Mouse (Mus musculus): ENCODE results near the gene Rai14. TPM values are rescaled to one million over a fixed set of nuclear protein-coding genes. Genes with fewer than 3 reads are reported as not detected.

Gene Rai14
- 63.5 and 73.5 TPM in 2 replicates for polyA plus RNA-seq (2016; fragmentation: Nextera tagmentation; extraction: Ambion mirVana)

DNA sequence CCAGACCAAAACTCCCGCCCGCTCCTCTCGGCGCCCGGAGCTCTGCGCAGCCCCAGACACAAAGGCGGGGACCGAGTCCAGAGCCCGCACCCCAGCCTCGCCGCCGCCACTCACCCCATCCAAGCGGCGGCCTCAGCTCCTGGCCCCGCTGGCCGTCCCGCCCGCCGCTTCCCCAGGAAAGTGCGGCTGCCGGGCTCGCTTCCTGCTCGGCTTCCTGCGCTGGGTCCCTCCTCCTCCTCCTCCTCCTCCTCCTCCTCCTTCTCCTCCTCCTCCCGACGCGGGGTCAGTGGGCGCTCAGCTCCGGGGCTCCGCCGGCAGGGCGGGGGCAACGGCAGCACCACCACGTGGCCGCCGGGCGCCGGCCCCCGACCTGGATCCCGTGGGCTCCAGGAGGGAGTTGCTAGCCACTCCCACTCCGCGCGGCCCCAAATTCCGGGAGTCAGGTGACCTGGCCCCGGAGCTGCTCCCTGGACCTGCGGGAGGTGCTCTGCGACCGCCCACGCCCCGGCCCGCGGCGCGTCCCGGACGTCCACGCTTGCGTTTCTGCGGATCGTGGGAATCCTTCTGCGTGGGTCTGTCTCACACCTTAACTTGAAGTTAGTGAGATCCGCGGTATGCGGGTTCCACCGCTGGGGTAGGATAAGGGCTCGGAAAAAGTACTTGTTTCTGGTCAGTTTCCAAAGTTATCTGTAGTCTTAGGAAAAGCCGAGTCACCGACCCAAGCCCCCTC is at the start of gene Rai14:
Rai14 (minus strand) TSS at position 216 of the 730 bp plus-strand sequence.
- Histone ChIP-seq H3K27ac (replicated peaks) (peak within 1 kb of the TSS; percentile 98), H3K9me3 (replicated peaks) (0 out of 2 replicates have a peak, but pooled peaks cover 4% of the 10 kb centered on the region), H3K4me3 (peak within 1 kb of the TSS; percentile 94), H3K27me3 (ENCODE audit: low read depth, poor library complexity, severe bottlenecking) (no peaks in the 10 kb centered on the region), H3K36me3 (peaks cover 17% of the 10 kb centered on the region), H3K4me1 (peaks cover 49% of the 10 kb centered on the region)
- WGBS: under 1% methylated on average over 57 of the region's 68 CpGs
- DNase-seq (ENCODE audit: low spot score): peak; percentile 83

DNA sequence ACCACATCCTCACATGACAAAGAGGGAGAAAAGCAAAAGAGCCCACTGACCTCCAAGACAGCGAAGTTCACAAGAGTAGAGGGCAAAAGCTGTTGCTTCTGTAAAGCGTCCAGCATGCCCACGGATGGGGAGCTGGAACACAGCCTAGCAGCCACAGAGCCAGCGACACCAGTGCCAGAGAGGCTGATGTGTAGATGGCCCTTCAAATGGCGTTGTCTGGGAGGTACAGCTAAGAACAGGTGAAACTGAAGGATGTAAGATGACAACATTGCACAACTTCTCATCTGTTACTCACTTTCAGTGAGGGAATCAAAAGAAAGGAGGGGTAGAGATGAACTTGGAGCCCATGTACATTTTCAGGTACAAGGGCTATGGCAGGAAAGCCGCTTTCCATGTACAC is 47.0 kb upstream of the Rai14 start:
- H3K9me3 ChIP-seq (replicated peaks): no peaks in the 10 kb centered on the region
- no peaks in the 10 kb centered on the region for H3K4me1 ChIP-seq
- H3K27ac ChIP-seq (replicated peaks): no peak overlapping the region
- no peak overlapping the region for H3K4me3 ChIP-seq
- H3K27me3 ChIP-seq (ENCODE audit: low read depth, poor library complexity, severe bottlenecking): no peaks in the 10 kb centered on the region
- WGBS: 92% methylated on average over 6 of the region's 6 CpGs
- DNase-seq (ENCODE audit: low spot score): no peak
- H3K36me3 ChIP-seq: no peaks in the 10 kb centered on the region

DNA sequence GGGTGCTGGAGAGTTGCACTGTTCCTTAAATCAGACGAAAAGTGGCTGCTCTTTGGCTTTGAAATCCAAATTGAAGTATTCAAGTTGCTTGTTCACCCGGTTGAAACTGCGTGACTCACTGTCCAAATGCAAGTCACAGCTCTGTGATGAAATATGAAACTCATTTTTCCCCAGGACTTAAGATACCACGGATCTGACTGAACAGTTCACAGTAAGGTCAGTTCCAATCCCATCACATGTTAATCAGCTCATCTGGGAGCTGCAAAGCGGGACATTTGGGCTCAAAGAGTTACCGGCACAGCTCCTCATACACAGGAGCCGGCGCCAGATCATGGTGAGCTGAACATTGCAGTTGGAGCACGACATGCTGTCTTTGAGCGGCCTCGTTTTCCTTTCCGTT is 45.6 kb upstream of the Rai14 start:
- Histone ChIP-seq H3K27ac (replicated peaks) (no peak overlapping the region), H3K36me3 (no peaks in the 10 kb centered on the region), H3K4me3 (no peak overlapping the region), H3K4me1 (no peaks in the 10 kb centered on the region), H3K27me3 (ENCODE audit: low read depth, poor library complexity, severe bottlenecking) (no peaks in the 10 kb centered on the region), H3K9me3 (replicated peaks) (no peaks in the 10 kb centered on the region)
- no peak for DNase-seq (ENCODE audit: low spot score)
- 91% methylated on average over 12 of the region's 12 CpGs for WGBS

DNA sequence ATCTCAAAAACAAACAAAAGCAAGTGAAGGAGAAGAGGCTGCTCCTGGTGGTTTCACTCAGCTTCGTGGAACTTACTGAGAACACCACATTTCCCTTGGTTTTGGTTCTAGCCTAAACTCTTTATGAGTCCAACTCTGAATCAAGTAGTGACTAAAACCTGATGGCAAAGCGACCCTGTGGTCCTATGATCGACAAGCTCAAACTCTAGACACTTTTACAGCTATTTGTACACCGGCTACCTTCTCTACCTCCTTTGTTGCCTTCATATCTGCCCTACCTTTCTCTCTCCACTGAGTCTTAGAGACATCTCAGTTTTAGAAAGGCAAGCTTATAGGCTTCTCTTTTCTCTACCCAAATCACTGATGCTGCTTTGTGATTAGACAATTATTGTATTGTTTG is 45.0 kb upstream of the Rai14 start:
- no peaks in the 10 kb centered on the region for H3K9me3 ChIP-seq (replicated peaks)
- no peaks in the 10 kb centered on the region for H3K36me3 ChIP-seq
- H3K27me3 ChIP-seq (ENCODE audit: low read depth, poor library complexity, severe bottlenecking): no peaks in the 10 kb centered on the region
- H3K27ac ChIP-seq (replicated peaks): no peak overlapping the region
- 90% methylated on average over 4 of the region's 4 CpGs for WGBS
- H3K4me3 ChIP-seq: no peak overlapping the region
- H3K4me1 ChIP-seq: no peaks in the 10 kb centered on the region
- no peak for DNase-seq (ENCODE audit: low spot score)

DNA sequence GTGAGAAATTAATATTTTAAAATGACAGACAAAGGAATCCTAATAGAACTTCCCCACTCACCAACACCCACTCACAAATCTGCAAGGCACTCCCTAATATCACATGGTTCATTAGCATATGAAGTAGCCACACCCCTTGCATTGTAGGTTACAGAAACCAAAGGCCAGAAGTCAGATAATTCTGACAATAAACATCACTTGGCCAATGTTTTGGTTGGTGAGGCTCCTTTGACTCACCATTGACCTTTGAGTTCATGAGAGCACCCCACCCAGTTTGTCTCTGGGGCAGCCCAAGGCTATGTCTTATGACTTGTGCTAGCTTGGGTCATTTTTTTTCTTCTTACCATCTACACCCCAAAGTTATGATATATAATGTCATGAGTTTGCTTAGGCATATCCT is 44.4 kb upstream of the Rai14 start:
- no peak for DNase-seq (ENCODE audit: low spot score)
- Histone ChIP-seq H3K27me3 (ENCODE audit: low read depth, poor library complexity, severe bottlenecking) (no peaks in the 10 kb centered on the region), H3K27ac (replicated peaks) (no peak overlapping the region), H3K36me3 (no peaks in the 10 kb centered on the region), H3K4me3 (no peak overlapping the region), H3K9me3 (replicated peaks) (no peaks in the 10 kb centered on the region), H3K4me1 (no peaks in the 10 kb centered on the region)

DNA sequence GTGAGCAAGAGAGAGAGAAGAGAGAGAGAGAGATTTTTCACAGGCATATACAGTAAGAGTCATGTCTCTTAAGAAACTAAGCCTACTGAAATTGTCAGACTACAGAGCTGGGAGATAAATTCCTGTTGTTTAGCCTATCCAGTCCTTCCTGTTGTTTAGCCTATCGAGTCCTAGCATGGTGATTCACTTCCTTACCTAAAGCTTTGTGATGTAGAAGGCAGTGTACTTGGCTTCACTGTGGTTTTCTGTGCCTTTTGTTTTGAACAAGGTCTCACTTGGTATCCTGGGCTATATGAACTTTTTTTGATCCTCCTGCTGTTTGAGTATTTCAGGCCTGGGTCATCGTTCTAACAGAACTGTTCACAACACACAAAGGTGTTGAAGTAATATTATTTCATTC is 36.7 kb upstream of the Rai14 start:
- no peak overlapping the region for H3K4me3 ChIP-seq
- no peaks in the 10 kb centered on the region for H3K9me3 ChIP-seq (replicated peaks)
- no peak overlapping the region for H3K27ac ChIP-seq (replicated peaks)
- WGBS: 85% methylated on average over 2 of the region's 2 CpGs
- no peaks in the 10 kb centered on the region for H3K36me3 ChIP-seq
- no peaks in the 10 kb centered on the region for H3K27me3 ChIP-seq (ENCODE audit: low read depth, poor library complexity, severe bottlenecking)
- no peak for DNase-seq (ENCODE audit: low spot score)
- peaks cover 26% of the 10 kb centered on the region for H3K4me1 ChIP-seq

DNA sequence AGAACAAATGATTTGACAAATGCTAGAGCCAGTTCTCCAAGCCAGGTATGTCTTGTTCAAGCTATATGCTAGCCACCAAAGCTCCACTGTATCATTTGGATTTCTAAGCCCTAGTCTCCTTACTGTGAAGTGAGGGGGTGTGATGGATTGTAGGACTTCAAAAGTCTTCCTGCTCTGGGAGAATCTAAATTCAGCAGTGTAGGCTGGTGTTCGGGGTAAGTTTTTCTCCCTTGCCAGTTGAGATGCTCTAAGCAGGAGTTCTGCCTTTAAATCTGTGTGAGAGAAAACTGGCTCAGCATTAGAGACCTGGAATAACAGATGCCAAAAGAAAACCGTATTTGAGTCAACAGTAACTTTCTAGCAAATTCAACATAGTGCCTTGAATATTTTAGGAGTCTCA is 35.9 kb upstream of the Rai14 start:
- no peak for DNase-seq (ENCODE audit: low spot score)
- Histone ChIP-seq H3K27ac (replicated peaks) (no peak overlapping the region), H3K9me3 (replicated peaks) (no peaks in the 10 kb centered on the region), H3K4me3 (no peak overlapping the region), H3K36me3 (no peaks in the 10 kb centered on the region), H3K27me3 (ENCODE audit: low read depth, poor library complexity, severe bottlenecking) (no peaks in the 10 kb centered on the region), H3K4me1 (peaks cover 34% of the 10 kb centered on the region)
- WGBS: 87% methylated on average over 2 of the region's 2 CpGs

DNA sequence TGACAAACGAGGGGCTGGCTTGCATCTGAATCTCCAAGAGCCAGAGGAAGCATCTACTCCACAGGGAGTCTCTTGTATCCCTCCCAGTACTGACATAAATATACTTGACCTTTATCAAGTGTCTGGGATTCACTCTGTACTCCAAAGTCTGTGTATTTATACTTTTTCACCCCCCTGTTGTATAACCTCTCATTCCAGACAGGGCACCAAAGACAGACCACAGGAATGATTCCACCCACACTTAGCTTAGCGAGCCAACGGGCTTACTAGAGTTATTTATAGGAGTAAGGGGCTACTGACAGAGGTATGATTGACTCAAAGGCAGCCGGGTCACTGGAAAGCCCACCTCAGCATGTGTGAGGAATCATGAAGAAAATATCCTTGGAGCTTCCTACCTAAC is 35.3 kb upstream of the Rai14 start:
- H3K9me3 ChIP-seq (replicated peaks): no peaks in the 10 kb centered on the region
- WGBS: 85% methylated on average over 4 of the region's 4 CpGs
- H3K4me1 ChIP-seq: peaks cover 34% of the 10 kb centered on the region
- no peak for DNase-seq (ENCODE audit: low spot score)
- no peak overlapping the region for H3K4me3 ChIP-seq
- no peaks in the 10 kb centered on the region for H3K27me3 ChIP-seq (ENCODE audit: low read depth, poor library complexity, severe bottlenecking)
- H3K36me3 ChIP-seq: no peaks in the 10 kb centered on the region
- no peak overlapping the region for H3K27ac ChIP-seq (replicated peaks)

DNA sequence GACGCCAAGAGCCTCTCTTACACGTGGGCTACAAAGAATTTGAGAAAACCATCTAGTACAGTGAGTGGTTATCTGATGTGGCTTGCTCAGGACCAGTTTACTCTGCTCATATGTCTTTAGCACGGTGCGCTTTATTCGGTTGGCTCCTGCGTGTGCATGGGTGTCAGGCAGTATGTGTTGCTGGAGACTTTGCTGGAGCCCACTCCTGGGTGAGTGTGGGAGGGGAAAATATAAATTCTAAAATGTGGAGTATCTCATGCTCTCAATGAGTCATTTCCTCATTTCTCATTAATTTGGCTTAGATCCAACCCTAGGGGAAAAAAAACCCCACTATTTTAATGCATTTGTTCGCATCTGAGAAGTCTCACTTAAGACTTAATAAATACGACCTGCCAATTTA is 33.2 kb upstream of the Rai14 start:
- H3K4me3 ChIP-seq: 0 out of 2 replicates have a peak overlapping the region, but pooled peaks have one; percentile 15
- DNase-seq (ENCODE audit: low spot score): no peak
- H3K9me3 ChIP-seq (replicated peaks): no peaks in the 10 kb centered on the region
- peaks cover 37% of the 10 kb centered on the region for H3K4me1 ChIP-seq
- H3K27ac ChIP-seq (replicated peaks): peak overlapping the region; percentile 81
- 56% methylated on average over 8 of the region's 8 CpGs for WGBS
- no peaks in the 10 kb centered on the region for H3K27me3 ChIP-seq (ENCODE audit: low read depth, poor library complexity, severe bottlenecking)
- no peaks in the 10 kb centered on the region for H3K36me3 ChIP-seq

DNA sequence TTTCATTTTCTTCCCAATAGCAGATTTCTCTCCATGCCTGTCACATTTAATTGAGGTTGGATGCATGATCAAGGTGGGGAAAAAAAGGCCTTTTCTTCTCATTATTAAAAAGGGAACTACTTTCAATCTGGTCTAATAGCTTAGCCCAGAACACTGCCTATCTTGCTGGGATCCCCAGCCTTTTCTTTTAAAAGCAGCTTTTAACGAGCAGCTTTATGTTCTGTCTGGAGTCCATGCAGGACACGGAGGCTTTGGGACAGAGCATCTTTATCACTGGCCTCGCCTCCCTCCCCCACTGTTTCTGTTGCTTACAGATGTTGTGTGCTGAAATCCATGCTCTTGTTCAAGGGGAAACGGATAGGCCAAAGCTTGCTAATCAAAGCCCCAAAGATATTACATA is 32.8 kb upstream of the Rai14 start:
- Histone ChIP-seq H3K27me3 (ENCODE audit: low read depth, poor library complexity, severe bottlenecking) (no peaks in the 10 kb centered on the region), H3K9me3 (replicated peaks) (no peaks in the 10 kb centered on the region), H3K27ac (replicated peaks) (peak overlapping the region; percentile 81), H3K4me1 (peaks cover 38% of the 10 kb centered on the region), H3K36me3 (no peaks in the 10 kb centered on the region), H3K4me3 (0 out of 2 replicates have a peak overlapping the region, but pooled peaks have one; percentile 15)
- DNase-seq (ENCODE audit: low spot score): peak; percentile 56
- WGBS: 14% methylated on average over 4 of the region's 4 CpGs

DNA sequence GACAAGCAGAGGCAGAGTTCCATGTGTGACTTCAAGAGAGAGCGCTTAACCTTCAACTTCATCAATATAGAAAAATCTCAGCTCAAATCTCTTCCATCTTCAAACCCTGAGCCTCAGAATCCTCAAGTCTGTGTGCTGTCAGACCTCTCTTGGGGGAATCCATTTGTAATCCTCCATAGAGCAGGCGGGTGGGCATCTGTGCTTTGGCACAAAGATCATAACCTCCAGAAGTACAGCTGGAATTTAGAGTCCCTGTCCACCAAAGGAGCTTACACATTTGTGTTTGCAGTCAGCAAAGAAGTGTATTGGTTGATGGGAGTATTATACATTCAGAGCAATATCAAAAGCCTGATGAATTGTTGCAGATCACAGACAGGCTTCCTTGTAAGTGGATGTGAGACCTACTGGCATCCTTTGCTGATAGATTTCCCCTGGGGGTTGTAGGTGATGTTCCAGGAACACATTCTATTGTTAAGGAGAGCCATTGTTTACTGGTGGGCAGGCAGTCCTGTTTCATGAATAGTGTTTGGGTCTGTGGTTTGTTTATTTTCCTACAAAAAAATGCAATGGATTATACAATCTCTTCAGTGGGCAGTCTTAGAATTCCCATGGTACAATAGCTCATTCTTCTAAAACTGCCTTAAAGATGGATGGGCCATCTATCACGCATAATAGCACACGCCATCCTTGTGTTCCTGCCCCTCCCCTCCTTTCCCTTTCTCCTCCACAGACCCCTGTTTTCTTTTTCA is 32.1 kb upstream of the Rai14 start:
- 47% methylated on average over 4 of the region's 4 CpGs for WGBS
- peak; percentile 17 for DNase-seq (ENCODE audit: low spot score)
- peak overlapping the region; percentile 81 for H3K27ac ChIP-seq (replicated peaks)

DNA sequence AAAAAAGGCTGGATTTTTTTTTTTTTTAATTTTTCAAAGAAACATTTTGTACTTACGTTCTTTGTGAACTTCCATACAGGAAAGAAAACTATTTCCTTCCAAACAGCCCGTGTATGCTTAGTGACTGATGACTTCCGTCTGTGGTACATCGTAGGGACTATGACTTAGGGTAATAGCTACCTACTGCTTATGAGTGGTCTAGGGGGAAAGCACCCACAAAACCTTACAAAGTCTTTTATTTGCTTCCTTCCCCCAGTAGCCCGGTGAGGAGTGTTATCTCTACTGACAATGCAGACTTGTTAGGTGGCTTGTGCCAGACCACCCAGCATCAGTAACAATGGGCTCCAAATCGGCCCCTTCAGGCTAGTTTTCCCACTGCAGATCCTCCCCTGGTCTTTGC is 28.0 kb upstream of the Rai14 start:
- 79% methylated on average over 6 of the region's 6 CpGs for WGBS
- no peak for DNase-seq (ENCODE audit: low spot score)
- H3K36me3 ChIP-seq: no peaks in the 10 kb centered on the region
- H3K4me1 ChIP-seq: peaks cover 25% of the 10 kb centered on the region
- no peaks in the 10 kb centered on the region for H3K9me3 ChIP-seq (replicated peaks)
- no peak overlapping the region for H3K27ac ChIP-seq (replicated peaks)
- H3K27me3 ChIP-seq (ENCODE audit: low read depth, poor library complexity, severe bottlenecking): no peaks in the 10 kb centered on the region
- no peak overlapping the region for H3K4me3 ChIP-seq

More for the DNA sequence above, 32.1 kb upstream of the Rai14 start:
- no peaks in the 10 kb centered on the region for H3K36me3 ChIP-seq
- 0 out of 2 replicates have a peak overlapping the region, but pooled peaks have one; percentile 15 for H3K4me3 ChIP-seq
- peaks cover 38% of the 10 kb centered on the region for H3K4me1 ChIP-seq
- no peaks in the 10 kb centered on the region for H3K9me3 ChIP-seq (replicated peaks)
- no peaks in the 10 kb centered on the region for H3K27me3 ChIP-seq (ENCODE audit: low read depth, poor library complexity, severe bottlenecking)

DNA sequence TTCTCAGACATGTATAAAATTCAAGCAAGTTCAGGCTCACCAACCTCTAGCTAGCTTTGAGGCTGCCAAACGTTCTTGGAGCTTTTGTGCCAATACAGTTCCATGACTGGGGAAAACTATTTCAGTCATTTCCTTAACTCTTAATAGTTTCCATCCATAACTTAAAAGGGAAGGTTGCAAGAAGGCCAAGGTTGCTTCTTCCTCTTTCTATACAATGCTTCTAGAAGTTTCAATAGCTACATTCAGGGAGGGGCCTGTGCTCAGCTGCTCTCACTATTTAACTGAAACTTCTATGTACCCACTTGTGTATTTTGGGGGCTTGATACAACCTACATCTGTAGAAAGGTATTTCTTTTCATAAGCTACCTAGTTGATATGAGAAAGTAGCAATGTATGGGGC is 24.9 kb upstream of the Rai14 start:
- no peak overlapping the region for H3K27ac ChIP-seq (replicated peaks)
- H3K36me3 ChIP-seq: no peaks in the 10 kb centered on the region
- H3K4me1 ChIP-seq: 0 out of 2 replicates have a peak, but pooled peaks cover 5% of the 10 kb centered on the region
- DNase-seq (ENCODE audit: low spot score): no peak
- WGBS: 84% methylated on average over 1 of the region's 1 CpGs
- no peak overlapping the region for H3K4me3 ChIP-seq
- no peaks in the 10 kb centered on the region for H3K27me3 ChIP-seq (ENCODE audit: low read depth, poor library complexity, severe bottlenecking)
- no peaks in the 10 kb centered on the region for H3K9me3 ChIP-seq (replicated peaks)

All from midbrain, embryonic 10.5 days (tissue).